Mouse (Mus musculus): ENCODE measurements around the gene 1700084M14Rik. TPM values are rescaled to one million over a fixed set of nuclear protein-coding genes. Genes with fewer than 3 reads are reported as not detected.
"Not testable (repeated sequence)": the region's sequence is repeated elsewhere in the genome, so short reads cannot be mapped to it uniquely, and the experiment has no call there.

1700084M14Rik gene
- polyA plus RNA-seq (2014; fragmentation: Nextera tagmentation; extraction: Ambion mirVana): not detected in 2 replicates

- H3K36me3 ChIP-seq (ENCODE audit: control insufficient read depth, insufficient read depth, low read length); H3K27ac ChIP-seq (ENCODE audit: low read depth, low read length); H3K27me3 ChIP-seq (replicated peaks; ENCODE audit: control insufficient read depth, insufficient read depth, low read length); H3K4me1 ChIP-seq (ENCODE audit: control insufficient read depth, insufficient read depth, low read length); H3K4me2 ChIP-seq (ENCODE audit: low read length); H3K9ac ChIP-seq (ENCODE audit: low read length); H3K9me3 ChIP-seq (replicated peaks; ENCODE audit: control insufficient read depth, low read length); H3K4me3 ChIP-seq (ENCODE audit: low read depth, low read length); DNase-seq (ENCODE audit: low spot score); ATAC-seq: not testable (repeated sequence)
- WGBS: 94% methylated on average over 3 of the region's 3 CpGs
These were observed at the start of gene 1700084M14Rik for GRCm38 (mm10) chrX:91575811-91576210. TSS of gene 1700084M14Rik (minus strand) at chrX:91575911.

Other genes with a start within 250 kb of the 1700084M14Rik start
- gene Mageb2, start 244.2 kb downstream of the 1700084M14Rik start, polyA plus RNA-seq (2014; fragmentation: Nextera tagmentation; extraction: Ambion mirVana): not detected in 2 replicates
- not detected in 2 replicates for gene Gm5072, start 183.4 kb downstream of the 1700084M14Rik start, polyA plus RNA-seq (2014; fragmentation: Nextera tagmentation; extraction: Ambion mirVana)
- gene Gm8914, start 95.8 kb downstream of the 1700084M14Rik start, polyA plus RNA-seq (2014; fragmentation: Nextera tagmentation; extraction: Ambion mirVana): not detected in 2 replicates
- not detected in 2 replicates for gene Gm14781, start 56.3 kb upstream of the 1700084M14Rik start, polyA plus RNA-seq (2014; fragmentation: Nextera tagmentation; extraction: Ambion mirVana)
- not detected in 2 replicates for gene Mageb5, start 207.1 kb upstream of the 1700084M14Rik start, polyA plus RNA-seq (2014; fragmentation: Nextera tagmentation; extraction: Ambion mirVana)

All from forebrain, embryonic 14.5 days (tissue).